Mouse (Mus musculus): ENCODE data around the gene Atp6v0c. TPM values are rescaled to one million over a fixed set of nuclear protein-coding genes. Genes with fewer than 3 reads are reported as not detected.

Atp6v0c gene
- polyA plus RNA-seq (2012; fragmentation: generic; extraction: Trizol), result 100 to 1,000 TPM; 513 to 615 TPM

GRCm38 (mm10) chr17:24169317-24170065, at the start of gene Atp6v0c:
TSS of gene Atp6v0c (minus strand) at chr17:24169702.

GRCm38 (mm10) chr17:24209043-24209915, 39.8 kb upstream of the Atp6v0c start, which contains the start of gene Ntn3:
TSS of gene Ntn3 (minus strand) at chr17:24209531.

GRCm38 (mm10) chr17:24205284-24205888, 35.9 kb upstream of the Atp6v0c start, which contains the start of gene Tbc1d24:
TSS of gene Tbc1d24 (minus strand) at chr17:24205562.

GRCm38 (mm10) chr17:24163176-24163962, 6.1 kb downstream of the Atp6v0c start, which contains the start of gene Amdhd2:
TSS of gene Amdhd2 (minus strand) at chr17:24163766.

GRCm38 (mm10) chr17:24150824-24151223, 18.7 kb downstream of the Atp6v0c start, which contains the start of gene Pdpk1:
TSS of gene Pdpk1 (minus strand) at chr17:24150924.

Other genes starting within 250 kb of the Atp6v0c start
- gene Sbp, start 228.0 kb downstream of the Atp6v0c start, polyA plus RNA-seq (2012; fragmentation: generic; extraction: Trizol), result not detected
- gene Sbpl, start 214.4 kb downstream of the Atp6v0c start, polyA plus RNA-seq (2012; fragmentation: generic; extraction: Trizol), result not detected
- under 1 TPM; 0.02 to 0.22 TPM for gene Prss30, start 189.1 kb downstream of the Atp6v0c start, polyA plus RNA-seq (2012; fragmentation: generic; extraction: Trizol)
- gene Prss22, start 171.6 kb downstream of the Atp6v0c start, polyA plus RNA-seq (2012; fragmentation: generic; extraction: Trizol), result under 1 TPM; 0.46 to 0.69 TPM
- gene Prss27, start 131.6 kb downstream of the Atp6v0c start, polyA plus RNA-seq (2012; fragmentation: generic; extraction: Trizol), result under 1 TPM; 0.09 to 0.12 TPM
- 10 to 100 TPM; 10.2 to 30.9 TPM for gene Kctd5, start 96.2 kb downstream of the Atp6v0c start, polyA plus RNA-seq (2012; fragmentation: generic; extraction: Trizol)
- 1 to 10 TPM in 1 of 2 experiments, under 1 TPM in 1; 0.56 to 6.5 TPM for gene Pdpk1, start 18.8 kb downstream of the Atp6v0c start, polyA plus RNA-seq (2012; fragmentation: generic; extraction: Trizol)
- 10 to 100 TPM; 37.7 to 66.7 TPM for gene Amdhd2, start 5.9 kb downstream of the Atp6v0c start, polyA plus RNA-seq (2012; fragmentation: generic; extraction: Trizol)
- 1 to 10 TPM in 1 of 2 experiments, under 1 TPM in 1; 0.42 to 4.6 TPM for gene Tbc1d24, start 35.9 kb upstream of the Atp6v0c start, polyA plus RNA-seq (2012; fragmentation: generic; extraction: Trizol)
- gene Ntn3, start 39.8 kb upstream of the Atp6v0c start, polyA plus RNA-seq (2012; fragmentation: generic; extraction: Trizol), result 1 to 10 TPM in 1 of 2 experiments, under 1 TPM in 1; 0.22 to 1.1 TPM
- gene Tedc2, start 51.1 kb upstream of the Atp6v0c start, polyA plus RNA-seq (2012; fragmentation: generic; extraction: Trizol), result 1 to 10 TPM; 6.6 to 7.0 TPM
- gene Ccnf, start 81.8 kb upstream of the Atp6v0c start, polyA plus RNA-seq (2012; fragmentation: generic; extraction: Trizol), result 10 to 100 TPM; 28.1 to 29.1 TPM
- under 1 TPM in 1 of 2 experiments, not detected in 1; 0.01 TPM for gene Abca17, start 181.4 kb upstream of the Atp6v0c start, polyA plus RNA-seq (2012; fragmentation: generic; extraction: Trizol)
- gene Abca3, start 182.2 kb upstream of the Atp6v0c start, polyA plus RNA-seq (2012; fragmentation: generic; extraction: Trizol), result 10 to 100 TPM in 1 of 2 experiments, 1 to 10 TPM in 1; 2.9 to 15.9 TPM
- gene Rnps1, start 244.9 kb upstream of the Atp6v0c start, polyA plus RNA-seq (2012; fragmentation: generic; extraction: Trizol), result 10 to 100 TPM; 74.1 to 82.9 TPM

Data from C3H10T1/2 (cell line).